ENCODE assay signal across 8 mouse cellular contexts in the genomic region with DNA sequence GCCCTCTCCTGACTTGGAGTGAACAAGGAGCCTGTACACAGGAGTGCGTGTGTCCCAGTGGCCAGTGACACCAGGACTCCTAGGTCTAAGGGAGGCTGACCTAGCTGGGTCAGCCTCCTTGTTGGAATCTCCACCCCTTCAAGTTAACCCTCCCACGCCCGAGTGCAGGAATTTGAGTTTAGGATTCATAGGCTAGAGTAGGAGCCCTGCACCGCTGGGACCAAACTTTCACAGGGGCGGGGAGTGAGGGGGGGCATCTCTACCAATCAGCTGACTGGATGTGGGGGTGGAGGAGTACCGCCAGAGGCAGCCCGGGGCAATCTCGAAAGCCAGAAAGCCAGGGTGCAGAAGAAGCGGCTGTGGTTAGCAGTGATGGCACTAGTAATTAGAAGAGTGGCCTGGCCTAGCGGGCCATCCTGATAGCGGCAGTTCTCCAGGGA. TPM values are rescaled to one million over a fixed set of nuclear protein-coding genes. Genes with fewer than 3 reads are reported as not detected.
DNase-seq lines count a peak whose midpoint lies in the region; ATAC-seq lines count a peak whose summit lies in the region.

A gene (minus strand): TSS at position 63 of the 440 bp plus-strand sequence.

- H3K36me3 ChIP-seq in limb, embryonic 12.5 days = peaks cover 24% of the 10 kb centered on the region
- peaks cover 9% of the 10 kb centered on the region for H3K36me3 ChIP-seq in midbrain, embryonic 16.5 days (ENCODE audit: control insufficient read depth, insufficient read depth, low read length)

- H3K9ac ChIP-seq in limb, embryonic 12.5 days (replicated peaks) = 0 out of 2 replicates have a peak within 1 kb of the TSS, but pooled peaks have one; percentile 23
- H3K9ac ChIP-seq in midbrain, embryonic 16.5 days (ENCODE audit: low read depth, low read length) = 0 out of 2 replicates have a peak within 1 kb of the TSS, but pooled peaks have one; percentile 44

- ATAC-seq in CD4-positive, CD25-positive, alpha-beta regulatory T cell, adult 4 months = no peak
- ATAC-seq in limb, embryonic 12.5 days (ENCODE audit: insufficient number of reproducible peaks, insufficient read depth, low FRiP score, low TSS enrichment, low read depth) = no peak
- no peak for ATAC-seq in midbrain, embryonic 16.5 days

- peak within 1 kb of the TSS; percentile 55 for H3K4me2 ChIP-seq in limb, embryonic 12.5 days
- peak within 1 kb of the TSS; percentile 42 for H3K4me2 ChIP-seq in midbrain, embryonic 16.5 days (ENCODE audit: low read length)

- peaks cover 34% of the 10 kb centered on the region for H3K27me3 ChIP-seq in limb, embryonic 12.5 days
- H3K27me3 ChIP-seq in midbrain, embryonic 16.5 days (ENCODE audit: control insufficient read depth, insufficient read depth, low read depth, low read length) = peaks cover 29% of the 10 kb centered on the region

- peak within 1 kb of the TSS; percentile 34 for H3K4me3 ChIP-seq in limb, embryonic 12.5 days (replicated peaks)
- peak within 1 kb of the TSS; percentile 26 for H3K4me3 ChIP-seq in midbrain, embryonic 16.5 days (ENCODE audit: low read depth, low read length)

- 15% methylated on average over 11 of the region's 11 CpGs for WGBS in limb, embryonic 12.5 days
- 14% methylated on average over 11 of the region's 11 CpGs for WGBS in midbrain, embryonic 16.5 days

- DNase-seq in CD4-positive, CD25-positive, alpha-beta regulatory T cell, adult 2 months (ENCODE audit: low read depth, low spot score) = peak; percentile 31
- DNase-seq in embryo, embryonic 10.5 days (ENCODE audit: low spot score) = peak; percentile 58
- DNase-seq in heart, postnatal 25 days (ENCODE audit: low spot score) = peak; percentile 21
- DNase-seq in thymus, postnatal 10 days (ENCODE audit: low spot score in 2 of 2) = no peak
- no peak for DNase-seq in right cerebral cortex, adult 18-20 months

- H3K27ac ChIP-seq in limb, embryonic 12.5 days = no peak within 1 kb of the TSS
- H3K27ac ChIP-seq in midbrain, embryonic 16.5 days (ENCODE audit: low read length) = no peak within 1 kb of the TSS

- H3K9me3 ChIP-seq in limb, embryonic 12.5 days = no peaks in the 10 kb centered on the region
- no peaks in the 10 kb centered on the region for H3K9me3 ChIP-seq in midbrain, embryonic 16.5 days (replicated peaks; ENCODE audit: control insufficient read depth, low read length, poor library complexity, severe bottlenecking)

- peaks cover 49% of the 10 kb centered on the region for H3K4me1 ChIP-seq in limb, embryonic 12.5 days (replicated peaks)
- H3K4me1 ChIP-seq in midbrain, embryonic 16.5 days (ENCODE audit: control insufficient read depth, insufficient read depth, low read length) = peaks cover 27% of the 10 kb centered on the region

- intact Hi-C loops in heart, postnatal 25 days (cut with DNase I) = no loop called here

RNA-seq across cellular contexts. Expression of the gene that starts here (rescaled TPM):
- polyA plus RNA-seq in CD4-positive, CD25-positive, alpha-beta regulatory T cell, adult 4 months (2017; shearing (Covaris generic)) = not detected
- under 1 TPM; 0.29 to 0.48 TPM for total RNA-seq in heart, postnatal 25 days (2021)
- 0.20 and 0.64 TPM in 2 replicates for polyA plus RNA-seq in limb, embryonic 12.5 days (2016; fragmentation: Nextera tagmentation; extraction: Ambion mirVana)
- polyA plus RNA-seq in midbrain, embryonic 16.5 days (2015; fragmentation: Nextera tagmentation; extraction: Ambion mirVana) = 0.15 and 0.16 TPM in 2 replicates

Comparison
In these comparisons a context has a peak if more than half of its experiments do, and no peak if none do; other contexts are left out.
1. Peak in DNase-seq in heart, postnatal 25 days; RNA of the gene not detected or under 1 TPM.
2. DNase-seq: peak in CD4-positive, CD25-positive, alpha-beta regulatory T cell, adult 2 months (single experiment) and embryo, embryonic 10.5 days (single experiment); none in thymus, postnatal 10 days (0 of 2) and right cerebral cortex, adult 18-20 months (single experiment).